Mouse (Mus musculus) CH12.LX (cell line): ENCODE data around the gene Gmfg.

Experiments used
- ETS1 ChIP-seq: conservative IDR thresholded peaks from 2 replicates; pipeline ENCODE4 v1.6.1; 2012; ENCODE audit warnings: low read depth, mild to moderate bottlenecking, inconsistent platforms, low read length, improper control_type of control experiment, moderate library complexity
- MAX ChIP-seq: IDR thresholded peaks from 2 replicates; pipeline ENCODE4 v1.6.1; 2011; ENCODE audit warnings: low read length, improper control_type of control experiment

GRCm38 (mm10) chr7:28412826-28413225 is 24.4 kb upstream of the Gmfg start:
- TF ChIP-seq MAX (no peak), ETS1 (no peak)
